Mouse (Mus musculus) MN1 (cell line): ENCODE data around the gene Abhd17c.
A peak's percentile ranks its signal among the peaks of the same experiment; 100 is the strongest.
"Not testable (repeated sequence)": the region's sequence is repeated elsewhere in the genome, so short reads cannot be mapped to it uniquely, and the experiment has no call there.

Experiments used
- DNase-seq: peaks from one replicate; pipeline ENCODE4 v3.0.0-alpha.2; 2016; ENCODE audit warnings: low spot score

Abhd17c gene

GRCm38 (mm10) chr7:84151001-84151959 lies at the start of gene Abhd17c:
Gene Abhd17c (minus strand): TSS chr7:84151893.
- DNase-seq: peak; percentile 72

GRCm38 (mm10) chr7:84197208-84197860 lies 45.6 kb upstream of the Abhd17c start:
- no peak for DNase-seq

GRCm38 (mm10) chr7:84196221-84196620 lies 44.5 kb upstream of the Abhd17c start:
- no peak for DNase-seq

DNA sequence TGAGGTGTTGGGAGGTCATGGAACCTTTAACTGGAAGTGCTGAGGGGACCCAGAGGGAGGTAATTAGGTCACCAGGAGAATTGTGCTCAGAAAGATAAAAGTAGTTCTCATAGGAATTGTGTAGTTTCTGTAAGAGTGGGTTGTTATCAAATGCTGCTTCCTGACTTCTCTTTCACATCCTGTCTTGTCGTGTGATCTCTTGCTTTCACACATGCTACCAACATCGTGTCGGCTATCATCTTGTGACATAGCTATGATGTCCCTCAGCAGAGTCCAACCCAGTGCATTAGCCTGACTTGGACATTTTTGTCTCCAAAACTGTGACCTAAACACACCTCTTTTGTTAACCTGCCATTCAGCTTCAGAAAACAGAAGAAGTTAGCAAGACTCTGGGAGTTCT lies 40.6 kb upstream of the Abhd17c start:
- no peak for DNase-seq

DNA sequence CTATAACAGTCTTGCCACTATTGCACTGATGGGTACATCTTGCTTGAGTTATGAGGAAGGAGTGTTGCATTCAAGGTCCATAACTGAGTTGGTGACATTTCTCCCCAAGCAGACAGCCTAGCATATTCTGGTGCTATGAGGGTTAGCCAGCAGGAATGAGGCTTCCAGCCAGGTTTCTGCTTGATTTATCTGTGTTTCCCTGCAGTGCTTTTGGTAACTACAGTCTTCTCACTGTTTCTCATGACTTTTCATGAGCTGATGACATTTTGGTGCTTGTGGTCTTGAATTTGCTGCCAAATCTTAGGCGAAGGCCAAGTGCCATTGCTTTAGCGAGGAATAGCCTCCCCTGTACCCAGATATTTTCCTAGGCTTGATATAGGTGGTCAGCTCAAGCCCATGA lies 39.8 kb upstream of the Abhd17c start:
- DNase-seq: no peak

- no peak for DNase-seq
These were observed 36.5 kb upstream of the Abhd17c start for GRCm38 (mm10) chr7:84188196-84188595.

- DNase-seq: no peak
These were observed 33.5 kb upstream of the Abhd17c start for GRCm38 (mm10) chr7:84185196-84185595.

DNA sequence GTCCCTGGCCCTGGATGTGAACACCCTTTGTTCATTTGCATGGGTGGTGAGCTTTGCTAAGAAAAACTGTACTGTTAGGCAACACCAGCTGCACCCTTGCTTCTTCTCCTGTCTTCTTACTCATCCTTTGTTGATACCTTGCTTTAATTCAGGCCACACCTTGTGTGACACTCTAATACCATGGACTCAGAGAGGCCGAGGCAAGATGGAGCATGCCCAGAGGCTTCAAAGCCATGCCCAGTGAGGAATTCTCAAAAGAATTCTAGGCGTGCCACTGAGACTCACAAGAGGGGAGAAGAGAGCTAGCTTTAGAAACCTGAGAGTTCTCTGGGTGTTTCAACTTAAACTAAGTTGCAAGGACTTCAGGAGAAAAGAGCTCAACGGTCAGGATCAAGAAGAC lies 33.0 kb upstream of the Abhd17c start:
- no peak for DNase-seq

DNA sequence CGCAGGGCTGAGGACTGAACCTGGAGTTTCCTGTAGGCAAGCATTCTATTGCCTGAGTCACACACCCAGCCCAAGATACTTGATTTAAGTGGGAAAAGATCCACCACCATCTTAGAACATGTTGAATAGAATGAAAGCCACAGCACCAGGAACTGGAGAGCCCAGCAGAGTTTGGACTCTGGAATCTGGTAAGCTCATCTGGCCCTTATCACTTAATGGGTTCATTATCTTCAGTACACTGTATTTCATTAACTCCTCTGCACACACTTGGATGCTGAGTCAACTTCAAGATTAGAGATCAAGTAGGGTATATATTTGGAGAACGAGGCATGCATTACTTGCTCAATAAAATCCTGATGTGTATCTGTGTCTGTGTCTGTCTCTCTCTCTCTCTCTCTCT lies 27.1 kb upstream of the Abhd17c start:
- not testable (repeated sequence) for DNase-seq

GRCm38 (mm10) chr7:84174655-84175448 lies 23.2 kb upstream of the Abhd17c start:
- no peak for DNase-seq

- no peak for DNase-seq
These were observed 21.7 kb upstream of the Abhd17c start for GRCm38 (mm10) chr7:84173394-84173793.

DNA sequence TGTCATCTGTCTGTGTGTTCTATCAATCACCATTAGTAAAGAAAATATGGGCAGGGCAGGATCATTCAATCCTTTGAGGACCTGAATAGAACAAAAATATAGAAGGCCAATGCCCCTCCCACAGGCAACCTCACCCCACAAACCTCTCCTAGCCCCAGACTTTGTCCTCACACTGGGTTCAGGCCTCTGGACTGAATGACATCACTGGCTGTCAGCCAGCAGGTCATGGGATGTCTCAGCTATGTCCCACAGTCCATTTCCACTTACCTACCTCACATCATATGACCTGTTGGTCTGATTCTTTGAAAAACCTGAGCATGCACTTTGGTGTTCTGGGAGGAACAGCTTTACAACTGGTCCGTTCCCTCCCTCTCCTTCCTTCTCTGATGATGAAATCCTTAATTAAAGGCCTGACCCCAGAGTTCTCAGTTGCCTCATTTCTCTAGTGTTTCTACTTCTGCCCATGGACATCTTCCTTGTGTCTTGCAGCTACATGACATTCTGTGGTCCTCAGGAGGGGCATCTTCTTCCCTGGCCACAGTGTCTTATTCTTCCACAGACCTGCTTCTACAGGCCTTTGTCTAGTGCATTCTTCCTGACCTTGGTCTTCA lies 19.6 kb upstream of the Abhd17c start:
- no peak for DNase-seq

DNA sequence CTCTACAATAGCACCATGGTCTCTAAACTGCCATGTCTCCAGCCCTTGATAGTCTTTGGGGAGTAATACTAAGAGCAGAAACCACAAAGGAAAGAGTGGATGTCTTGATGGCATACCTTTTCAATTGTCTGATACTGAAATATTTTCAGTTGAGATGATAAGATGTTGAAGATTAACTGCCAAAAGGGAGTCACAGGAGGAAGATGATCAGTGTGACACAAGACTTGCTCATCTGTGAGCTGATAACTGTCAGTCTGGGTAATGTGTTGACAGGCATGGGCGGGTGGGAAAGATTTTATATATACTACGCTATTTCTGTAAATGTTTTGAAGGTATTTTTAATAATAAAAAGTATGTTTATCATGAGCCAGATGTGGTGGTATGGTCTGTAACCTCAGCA lies 16.7 kb upstream of the Abhd17c start:
- DNase-seq: no peak

- no peak for DNase-seq
These were observed 15.2 kb upstream of the Abhd17c start for GRCm38 (mm10) chr7:84166721-84167419.

DNA sequence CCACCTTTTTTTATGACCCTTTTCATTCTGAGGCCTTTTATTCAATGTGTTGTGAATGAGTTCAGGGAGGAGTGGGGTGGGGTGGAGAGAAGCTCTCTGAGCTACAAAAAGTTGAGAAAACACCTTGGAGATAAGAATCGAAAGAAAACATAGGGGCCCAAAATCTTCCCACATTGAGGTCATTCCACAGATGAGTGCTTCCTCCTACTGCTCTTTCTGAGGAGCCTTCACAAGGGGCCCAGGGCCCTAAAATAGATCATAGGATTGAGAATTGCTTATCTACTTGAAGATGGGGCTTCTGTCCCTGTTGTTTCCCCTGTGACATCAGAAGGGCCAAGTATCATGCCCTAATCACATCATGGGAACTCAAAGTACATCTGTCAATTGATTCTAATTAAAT lies 14.3 kb upstream of the Abhd17c start:
- no peak for DNase-seq

- DNase-seq: no peak
These were observed 13.6 kb upstream of the Abhd17c start for GRCm38 (mm10) chr7:84165288-84165687.

DNA sequence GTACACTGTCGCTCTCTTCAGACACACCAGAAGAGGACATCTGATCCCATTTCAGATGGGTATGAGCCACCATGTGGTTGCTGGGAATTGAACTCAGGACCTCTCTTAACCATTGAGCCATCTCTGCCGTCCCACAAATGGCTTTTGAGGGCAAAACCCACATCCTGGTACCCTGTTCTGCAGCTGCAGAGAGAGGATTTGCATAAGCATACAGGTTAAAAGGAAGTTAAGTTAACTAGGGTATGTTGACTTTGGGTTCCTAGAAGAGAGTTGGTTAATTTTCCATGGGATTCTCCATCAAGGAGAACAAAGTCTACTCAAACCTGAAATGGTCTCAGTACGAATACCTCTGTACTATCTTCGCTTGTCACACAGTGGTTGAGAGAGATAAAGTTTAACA lies 13.2 kb upstream of the Abhd17c start:
- no peak for DNase-seq

DNA sequence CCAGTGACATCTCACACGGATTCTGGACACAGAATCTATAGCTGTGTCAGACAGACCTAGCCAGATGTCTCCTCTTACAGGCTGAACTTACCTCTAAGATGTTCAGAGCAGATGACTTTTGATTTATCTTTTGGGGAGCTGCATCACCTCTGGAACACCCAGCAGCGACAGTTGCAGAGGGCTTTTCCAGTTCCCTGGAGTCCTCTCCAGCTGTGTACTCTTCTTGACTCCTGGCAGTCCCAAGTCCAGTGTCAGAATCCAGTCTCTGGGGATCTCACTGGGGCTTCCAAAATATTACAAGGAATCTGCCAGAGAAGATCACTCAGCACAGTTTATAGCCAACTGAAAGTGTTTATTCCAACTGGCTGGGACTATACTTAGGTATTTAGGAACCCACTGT lies 12.7 kb upstream of the Abhd17c start:
- no peak for DNase-seq

- DNase-seq: no peak
These were observed 11.9 kb upstream of the Abhd17c start for GRCm38 (mm10) chr7:84163585-84163984.

DNA sequence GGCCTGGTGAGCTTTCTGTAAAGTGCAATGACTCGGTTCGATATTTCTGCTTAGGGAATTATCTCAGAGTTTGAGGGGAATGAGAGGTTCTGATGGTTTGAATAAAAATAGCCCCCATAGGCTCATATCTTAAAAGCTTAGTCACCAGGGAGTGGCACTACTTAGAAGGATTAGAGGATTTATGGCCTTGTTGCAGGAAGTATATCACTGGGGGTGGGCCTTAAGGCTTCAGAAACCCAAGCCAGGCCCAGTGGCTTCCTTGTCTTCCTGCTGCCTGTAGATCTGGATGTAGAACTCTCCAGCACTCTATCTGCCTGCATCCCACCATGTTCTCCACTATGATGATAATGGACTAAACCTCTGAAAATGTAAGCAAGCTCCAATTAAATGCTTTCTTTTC lies 7.7 kb upstream of the Abhd17c start:
- DNase-seq: no peak

- DNase-seq: no peak
These were observed 2.1 kb upstream of the Abhd17c start for GRCm38 (mm10) chr7:84153821-84154220.
